Mouse (Mus musculus) megakaryocyte, embryonic 14.5 days (primary cell): Measurements from ENCODE around the gene Magi2.

Experiments
- FLI1 ChIP-seq: IDR thresholded peaks from 2 replicates; pipeline ENCODE4 v1.6.1; 2012; ENCODE audit warnings: low read length, inconsistent platforms, mixed read lengths
- GATA1 ChIP-seq: IDR thresholded peaks from 3 replicates; pipeline ENCODE4 v1.6.1; 2012; ENCODE audit warnings: mixed read lengths, low read length, inconsistent platforms, borderline replicate concordance

DNA sequence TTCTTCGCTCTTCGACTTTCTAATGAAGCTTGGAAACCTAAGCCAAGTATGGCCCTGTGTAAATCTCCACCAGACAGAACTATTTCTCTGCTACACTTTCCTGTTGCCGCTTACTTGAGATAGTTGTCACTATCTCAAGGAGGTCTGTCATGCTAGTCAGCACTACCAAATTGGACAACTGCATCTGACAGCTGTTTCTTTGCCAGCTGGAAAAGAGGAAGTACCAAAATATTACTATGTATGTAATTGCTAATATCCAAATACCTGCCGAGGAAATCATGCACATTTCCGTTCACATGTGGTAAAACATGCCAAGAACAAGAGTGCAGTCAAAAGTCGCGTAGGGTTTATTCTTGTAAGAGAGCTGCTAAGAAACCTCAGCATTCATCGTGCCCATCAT is 1126.1 kb downstream of the Magi2 start:
- no peak for TF ChIP-seq GATA1
- no peak for TF ChIP-seq FLI1
